Mouse (Mus musculus) left cerebral cortex, postnatal 4 days (tissue): ENCODE measurements around the gene Egln1. TPM values are rescaled to one million over a fixed set of nuclear protein-coding genes. Genes with fewer than 3 reads are reported as not detected.

Experiments used
- DNase-seq: peaks from one replicate; pipeline ENCODE4 v3.0.0-alpha.2; 2022
- intact Hi-C: fragments of 180-260 bp; cut with DNase I; formaldehyde crosslinking; loops from one replicate; pipeline ENCODE4 v1.15.1; 2025
- total RNA-seq, 2 experiments: library from RNA; stranded (reverse); gene quantifications; 2 replicates each; pipeline ENCODE4 v1.2.3; 2021

Gene Egln1
- total RNA-seq, 2 experiments from 2014 or later = 57.0 to 59.0 TPM

- intact Hi-C loops = no loop called here
Observed at GRCm38 (mm10) chr8:124863163-124863677, 85.9 kb downstream of the Egln1 start.

DNA sequence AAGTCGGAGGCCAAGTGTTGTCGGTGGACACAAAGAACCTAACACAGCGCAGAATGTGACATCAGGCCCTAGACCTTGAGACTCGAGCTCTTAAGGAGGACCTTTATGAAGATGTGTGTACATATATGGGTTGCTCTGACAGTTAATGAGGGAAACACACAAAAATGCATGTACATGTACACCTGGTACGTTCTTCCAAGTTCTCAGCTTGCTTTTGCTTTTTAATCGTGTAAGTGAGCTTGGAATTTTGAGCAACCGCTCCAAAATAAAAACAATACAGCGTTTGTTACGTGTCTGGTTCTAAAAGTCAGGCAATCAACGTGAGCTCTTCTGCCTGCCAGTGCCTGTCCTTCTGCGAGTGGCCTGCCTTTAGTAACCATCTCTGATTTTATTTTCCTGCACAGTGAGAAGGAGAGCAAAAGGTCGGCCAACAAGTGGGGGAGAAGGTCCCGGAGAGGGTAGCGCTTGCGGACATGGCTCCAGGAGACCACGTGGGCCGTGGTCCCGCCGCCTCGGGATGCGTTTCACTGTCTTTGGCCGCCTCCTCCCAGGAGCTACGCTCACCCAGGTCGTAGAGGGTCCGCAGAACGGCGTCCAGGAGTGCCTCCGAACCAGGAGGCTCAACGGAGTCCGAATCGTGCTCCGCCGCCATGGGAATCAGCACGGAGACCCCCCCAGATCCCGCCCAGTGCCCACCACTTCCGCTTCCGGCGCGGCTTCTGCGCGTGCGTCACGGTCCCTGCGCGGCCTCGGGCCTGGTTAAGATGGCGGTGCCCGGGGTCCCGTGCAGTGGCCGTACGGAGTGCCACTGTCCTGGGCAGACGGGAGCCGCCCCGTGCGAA lies 86.6 kb downstream of the Egln1 start, which contains the start of the genes Gnpat and 2810004N23Rik:
TSS of gene Gnpat (plus strand) at position 713 of the 842 bp plus-strand sequence.
TSS of gene 2810004N23Rik (minus strand) at position 800 of the 842 bp plus-strand sequence.
- intact Hi-C loops = no loop called here
- peak; percentile 96 for DNase-seq

More at GRCm38 (mm10) chr8:124863163-124863677, 85.9 kb downstream of the Egln1 start:
- DNase-seq = no peak

- no peak for DNase-seq
- intact Hi-C loops = no loop called here
Observed at GRCm38 (mm10) chr8:124860188-124860587, 88.9 kb downstream of the Egln1 start.

DNA sequence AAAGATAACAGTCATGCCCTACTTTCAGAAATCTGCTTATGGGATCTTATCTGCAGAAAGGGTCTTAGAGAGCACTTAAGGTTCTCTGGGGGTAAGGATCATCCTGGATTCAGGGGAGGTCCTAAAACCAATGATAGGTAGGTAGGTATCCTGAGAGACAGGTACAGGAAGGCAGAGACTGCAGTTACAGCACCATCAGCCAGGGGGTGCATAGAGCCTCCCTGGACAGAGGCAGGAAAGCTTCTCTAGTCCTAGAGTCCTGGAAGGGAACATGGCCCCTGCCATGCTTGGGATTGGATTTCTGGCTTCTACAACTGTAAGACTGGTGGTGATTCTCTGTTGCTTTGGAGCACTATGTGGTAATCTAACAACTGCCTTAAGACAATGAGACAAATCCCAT lies 89.7 kb downstream of the Egln1 start:
- no peak for DNase-seq
- intact Hi-C loops = no loop called here

Other genes starting within 250 kb of the Egln1 start
- 10 to 100 TPM; 72.6 to 73.2 TPM for gene Ttc13, start 227.3 kb downstream of the Egln1 start, total RNA-seq
- 10 to 100 TPM; 23.3 to 24.7 TPM for gene Arv1, start 227.2 kb downstream of the Egln1 start, total RNA-seq
- under 1 TPM; 0.28 to 0.44 TPM for gene Fam89a, start 197.5 kb downstream of the Egln1 start, total RNA-seq
- gene Trim67, start 156.2 kb downstream of the Egln1 start, total RNA-seq = 100 to 1,000 TPM; 251 to 271 TPM
- gene Gnpat, start 86.3 kb downstream of the Egln1 start, total RNA-seq = 10 to 100 TPM; 62.1 to 69.6 TPM
- 10 to 100 TPM; 21.2 to 24.2 TPM for gene 2810004N23Rik, start 86.2 kb downstream of the Egln1 start, total RNA-seq
- gene Exoc8, start 51.6 kb downstream of the Egln1 start, total RNA-seq = 10 to 100 TPM; 32.8 to 33.8 TPM
- 10 to 100 TPM; 17.2 to 17.6 TPM for gene Sprtn, start 51.4 kb downstream of the Egln1 start, total RNA-seq
- gene Tsnax, start 63.7 kb upstream of the Egln1 start, total RNA-seq = 10 to 100 TPM; 70.9 to 77.4 TPM
- 1 to 10 TPM; 3.9 to 4.4 TPM for gene Disc1, start 104.9 kb upstream of the Egln1 start, total RNA-seq